Mouse (Mus musculus): ENCODE data around the gene P2rx5.

GRCm38 (mm10) chr11:73132999-73133398 is 27.2 kb upstream of the P2rx5 start:
- TF ChIP-seq POLR2A (IDR thresholded peaks at IDR 0.05; ENCODE audit: insufficient read depth, low read depth, low read length) (no peak), CTCF (IDR thresholded peaks at IDR 0.05; ENCODE audit: insufficient read depth, low read depth, low read length) (no peak)
